16 mouse cellular contexts compared by ENCODE assay signal in the genomic region with DNA sequence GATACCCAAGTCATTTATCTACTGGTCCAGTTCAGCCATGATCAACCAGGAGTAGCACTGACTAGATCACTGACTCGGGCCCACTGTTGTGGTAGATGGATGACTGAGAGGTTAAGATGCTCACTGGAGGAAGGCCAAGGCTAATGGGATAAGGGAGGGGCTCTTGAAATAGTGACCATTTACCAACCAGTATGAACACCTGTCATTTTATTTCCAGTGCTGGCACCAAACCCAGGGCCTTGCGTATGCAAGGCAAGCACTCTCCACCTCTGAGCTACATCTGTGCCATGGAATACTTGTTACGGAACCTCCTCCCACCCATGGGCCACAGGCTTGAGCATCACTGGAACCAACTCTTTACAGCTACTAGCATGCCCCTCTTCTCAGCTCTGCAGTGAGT. TPM values are rescaled to one million over a fixed set of nuclear protein-coding genes. Genes with fewer than 3 reads are reported as not detected.
DNase-seq lines count a peak whose midpoint lies in the region.
"Had no signal": no experiment of that assay in that cellular context is flagged by ENCODE, and none has a peak within 500 bp of the region (broad histone marks: within the 10 kb centered on the region; RNA-seq: fewer than 3 reads in every experiment).

No protein-coding gene starts in this region.

- intact Hi-C loops in left cerebral cortex, postnatal 4 days (cut with DNase I), result no loop called here
- intact Hi-C loops in left cerebral cortex, postnatal 14 days (cut with DNase I), result no loop called here

- DNase-seq in cerebellum, postnatal 10 days, result peak; percentile 53 to 64
- no peak for DNase-seq in cerebellum, adult 11 months
- peak; percentile 33 to 37 for DNase-seq in cerebellum, postnatal 14 days
- DNase-seq in cerebellum, adult 18-20 months, result no peak
- DNase-seq in left cerebral cortex, postnatal 4 days, result peak; percentile 35
- no peak for DNase-seq in left cerebral cortex, postnatal 14 days (ENCODE audit: low spot score in 2 of 2)
- DNase-seq: adrenal gland, adult 2 months; adrenal gland, adult 8-10 months; adrenal gland, postnatal 10 days; adrenal gland, postnatal 14 days; adrenal gland, postnatal 25 days; adrenal gland, postnatal 36 days; B cell, adult 2 months; cerebellum, adult 11-12 months; cerebellum, adult 2 months; cerebellum, adult 8-10 months had no signal

RNA-seq across cellular contexts. Expression of a gene that starts 19.1 kb away (rescaled TPM):
- 10 to 100 TPM; 37.5 to 40.2 TPM for total RNA-seq in left cerebral cortex, postnatal 4 days (2021)
- total RNA-seq in left cerebral cortex, postnatal 14 days (2021), result 10 to 100 TPM; 39.3 to 39.9 TPM

RNA-seq across cellular contexts. Expression of a gene that starts 19.5 kb away (rescaled TPM):
- 10 to 100 TPM; 23.2 to 24.6 TPM for total RNA-seq in left cerebral cortex, postnatal 4 days (2021)
- 10 to 100 TPM; 27.2 to 32.0 TPM for total RNA-seq in left cerebral cortex, postnatal 14 days (2021)

RNA-seq across cellular contexts. Expression of a gene that starts 26.0 kb away (rescaled TPM):
- total RNA-seq in left cerebral cortex, postnatal 4 days (2021), result 100 to 1,000 TPM; 130 to 143 TPM
- 100 to 1,000 TPM; 137 TPM for total RNA-seq in left cerebral cortex, postnatal 14 days (2021)

Comparison
In these comparisons a context has a peak if more than half of its experiments do, and no peak if none do; other contexts are left out.
1. DNase-seq: peak in cerebellum, postnatal 10 days (2 of 2), cerebellum, postnatal 14 days (2 of 2) and left cerebral cortex, postnatal 4 days (single experiment); none in cerebellum, adult 11 months (single experiment), cerebellum, adult 18-20 months (0 of 2) and left cerebral cortex, postnatal 14 days (0 of 2).